12 mouse cellular contexts compared by ENCODE assay signal in the genomic region with DNA sequence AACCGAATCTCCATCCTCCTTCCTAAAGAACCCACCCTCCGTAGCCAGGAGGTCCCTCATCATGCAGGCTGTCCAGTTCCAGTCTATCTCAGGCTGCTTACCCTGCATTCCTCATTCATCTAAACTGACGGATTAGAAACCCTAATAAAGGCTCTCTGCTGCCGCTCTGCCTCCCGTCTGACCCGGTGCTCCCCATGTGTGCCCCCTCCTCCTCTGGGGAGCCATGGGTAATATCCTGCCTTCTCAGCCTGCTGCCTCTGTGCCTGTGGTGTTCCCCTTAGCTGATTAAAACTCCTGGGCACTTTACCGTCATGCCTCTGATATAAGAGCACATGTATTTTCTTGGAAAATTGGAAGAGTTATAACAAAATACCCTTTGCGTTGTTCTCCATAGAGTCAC. TPM values are rescaled to one million over a fixed set of nuclear protein-coding genes. Genes with fewer than 3 reads are reported as not detected.
"Had no signal": no experiment of that assay in that cellular context is flagged by ENCODE, and none has a peak within 500 bp of the region (broad histone marks: within the 10 kb centered on the region; RNA-seq: fewer than 3 reads in every experiment).

No protein-coding gene starts in this region.

- H3K36me3 ChIP-seq: limb, embryonic 10.5 days; liver, embryonic 15.5 days; stomach, embryonic 15.5 days had no signal

- H3K4me1 ChIP-seq: liver, embryonic 15.5 days; stomach, embryonic 15.5 days had no signal

- H3K27me3 ChIP-seq: liver, embryonic 15.5 days; stomach, embryonic 15.5 days had no signal

- DNase-seq: kidney, adult 18-20 months; kidney, postnatal 10 days; lung, adult 2 months; lung, postnatal 36 days; thymus, adult 2 months; thymus, postnatal 25 days had no signal

- H3K4me3 ChIP-seq: limb, embryonic 10.5 days; liver, embryonic 15.5 days; stomach, embryonic 15.5 days had no signal

- H3K27ac ChIP-seq: limb, embryonic 10.5 days; liver, embryonic 15.5 days; stomach, embryonic 15.5 days had no signal

- H3K9me3 ChIP-seq: limb, embryonic 10.5 days; liver, embryonic 15.5 days; stomach, embryonic 15.5 days had no signal

- H3K9ac ChIP-seq: liver, embryonic 15.5 days; stomach, embryonic 15.5 days had no signal

- H3K4me2 ChIP-seq: liver, embryonic 11.5 days; liver, embryonic 15.5 days; stomach, embryonic 15.5 days had no signal

- ATAC-seq: lung, postnatal 0 days had no signal

RNA-seq across cellular contexts. Expression of a gene that starts 19.4 kb away (rescaled TPM):
- total RNA-seq: megakaryocyte progenitor cell, adult 5-6 weeks had no signal
